Mouse (Mus musculus) neural tube, embryonic 11.5 days (tissue): ENCODE results near the gene Wwp2. TPM values are rescaled to one million over a fixed set of nuclear protein-coding genes. Genes with fewer than 3 reads are reported as not detected.
A peak's percentile ranks its signal among the peaks of the same experiment; 100 is the strongest.

Experiments
- ATAC-seq: fragments of 200-750 bp; cut with Nextera tagmentation; 2 replicates; pipeline ENCODE4 v1.8.0; 2017; ENCODE audit warnings: moderate number of reproducible peaks, mild to moderate bottlenecking, moderate TSS enrichment, moderate library complexity; ENCODE audit not compliant: insufficient read depth, low FRiP score, low TSS enrichment
- DNase-seq: peaks from one replicate; pipeline ENCODE4 v3.0.0-alpha.2; 2015; ENCODE audit warnings: low spot score
- H3K27ac ChIP-seq: fragments of 300-500 bp; sonication (generic); 2 replicates; pipeline ENCODE4 v1.5.1; 2014; ENCODE audit warnings: low read depth, mild to moderate bottlenecking, low read length
- H3K27me3 ChIP-seq: fragments of 300-500 bp; sonication (generic); 2 replicates; pipeline ENCODE4 v1.6.1; 2014; ENCODE audit warnings: mild to moderate bottlenecking, low read length, mixed read lengths; ENCODE audit not compliant: control insufficient read depth, insufficient read depth
- H3K36me3 ChIP-seq: fragments of 300-500 bp; sonication (generic); 2 replicates; pipeline ENCODE4 v1.6.1; 2014; ENCODE audit warnings: mild to moderate bottlenecking, low read length, moderate library complexity, mixed read lengths; ENCODE audit not compliant: control insufficient read depth, insufficient read depth
- H3K4me1 ChIP-seq: fragments of 300-500 bp; sonication (generic); 2 replicates; pipeline ENCODE4 v1.6.1; 2014; ENCODE audit warnings: low read length, mixed read lengths; ENCODE audit not compliant: control insufficient read depth, insufficient read depth
- H3K4me2 ChIP-seq: fragments of 300-500 bp; sonication (generic); 2 replicates; pipeline ENCODE4 v1.6.1; 2014; ENCODE audit warnings: low read depth, mild to moderate bottlenecking, moderate library complexity
- H3K4me3 ChIP-seq: fragments of 300-500 bp; sonication (generic); 2 replicates; pipeline ENCODE4 v1.5.1; 2014; ENCODE audit warnings: low read depth, low read length
- H3K9ac ChIP-seq: fragments of 300-500 bp; sonication (generic); 2 replicates; pipeline ENCODE4 v1.6.1; 2014; ENCODE audit warnings: mild to moderate bottlenecking, low read length
- H3K9me3 ChIP-seq: fragments of 300-500 bp; sonication (generic); 2 replicates; pipeline ENCODE4 v1.6.1; 2016; ENCODE audit warnings: low read length; ENCODE audit not compliant: control insufficient read depth
- WGBS: fragments of 180-500 bp; shearing (Covaris S2); extraction: QIAGEN DNeasy Blood & Tissue Kit; methylation state at CpG from one replicate; pipeline ENCODE4 v1.1.7; 2014; 5-methylcytosine and 5-hydroxymethylcytosine counted together
- polyA plus RNA-seq: library from polyadenylated mRNA; unstranded; fragments of >200 nt; fragmentation: Nextera tagmentation; extraction: Ambion mirVana; gene quantifications from 2 replicates; pipeline ENCODE4 v1.2.1, GENCODE M21; 2014

Wwp2 gene
- polyA plus RNA-seq, 1 experiment from 2014 or later = 70.6 TPM

- Histone ChIP-seq H3K4me2 (no peak overlapping the region), H3K36me3 (no peaks in the 10 kb centered on the region), H3K4me3 (no peak overlapping the region), H3K27me3 (no peaks in the 10 kb centered on the region), H3K27ac (no peak overlapping the region), H3K9me3 (no peaks in the 10 kb centered on the region), H3K4me1 (0 out of 2 replicates have a peak, but pooled peaks cover 2% of the 10 kb centered on the region), H3K9ac (no peak overlapping the region)
- WGBS = 69% methylated on average over 12 of the region's 12 CpGs
- DNase-seq (no peak), ATAC-seq (no peak)
These were observed 38.5 kb upstream of the Wwp2 start for GRCm38 (mm10) chr8:107397665-107398064.

- H3K4me1 ChIP-seq = peaks cover 5% of the 10 kb centered on the region; the same call in 1 of the 2 replicates
- no peak overlapping the region for H3K27ac ChIP-seq
- H3K4me2 ChIP-seq = no peak overlapping the region
- no peaks in the 10 kb centered on the region for H3K36me3 ChIP-seq
- DNase-seq (no peak), ATAC-seq (no peak)
- H3K4me3 ChIP-seq = no peak overlapping the region
- H3K27me3 ChIP-seq = no peaks in the 10 kb centered on the region
- H3K9ac ChIP-seq = no peak overlapping the region
- H3K9me3 ChIP-seq = no peaks in the 10 kb centered on the region
- WGBS = 48% methylated on average over 9 of the region's 9 CpGs
These were observed 36.7 kb upstream of the Wwp2 start for GRCm38 (mm10) chr8:107399495-107399894.

- H3K9me3 ChIP-seq = no peaks in the 10 kb centered on the region
- no peaks in the 10 kb centered on the region for H3K27me3 ChIP-seq
- no peak overlapping the region for H3K4me3 ChIP-seq
- H3K4me2 ChIP-seq = no peak overlapping the region
- no peak overlapping the region for H3K9ac ChIP-seq
- 86% methylated on average over 5 of the region's 5 CpGs for WGBS
- no peak overlapping the region for H3K27ac ChIP-seq
- no peaks in the 10 kb centered on the region for H3K36me3 ChIP-seq
- DNase-seq (no peak), ATAC-seq (no peak)
- peaks cover 5% of the 10 kb centered on the region; the same call in 1 of the 2 replicates for H3K4me1 ChIP-seq
These were observed 34.3 kb upstream of the Wwp2 start for GRCm38 (mm10) chr8:107401866-107402265.

- peak; percentile 76 for ATAC-seq
These were observed 33.0 kb upstream of the Wwp2 start, which contains the start of gene Nqo1 for GRCm38 (mm10) chr8:107403038-107403781. TSS of gene Nqo1 (minus strand) at chr8:107403206.

GRCm38 (mm10) chr8:107404057-107404456 is 32.1 kb upstream of the Wwp2 start:
- Histone ChIP-seq H3K4me3 (no peak overlapping the region), H3K4me2 (no peak overlapping the region), H3K9me3 (no peaks in the 10 kb centered on the region), H3K36me3 (no peaks in the 10 kb centered on the region), H3K4me1 (peaks cover 5% of the 10 kb centered on the region; the same call in 1 of the 2 replicates), H3K27me3 (no peaks in the 10 kb centered on the region), H3K27ac (no peak overlapping the region), H3K9ac (no peak overlapping the region)
- 81% methylated on average over 4 of the region's 4 CpGs for WGBS
- DNase-seq (no peak), ATAC-seq (no peak)

More at GRCm38 (mm10) chr8:107403038-107403781, 33.0 kb upstream of the Wwp2 start, which contains the start of gene Nqo1:
- H3K27me3 ChIP-seq = no peaks in the 10 kb centered on the region
- H3K4me1 ChIP-seq = peaks cover 5% of the 10 kb centered on the region; the same call in 1 of the 2 replicates
- H3K9ac ChIP-seq = no peak within 1 kb of the TSS; the same call in 1 of the 2 replicates
- WGBS = 17% methylated on average over 22 of the region's 22 CpGs
- no peaks in the 10 kb centered on the region for H3K9me3 ChIP-seq
- H3K36me3 ChIP-seq = no peaks in the 10 kb centered on the region
- H3K4me3 ChIP-seq = peak within 1 kb of the TSS; percentile 16; the same call in 1 of the 2 replicates
- peak within 1 kb of the TSS; percentile 43 for H3K4me2 ChIP-seq
- DNase-seq = peak; percentile 84
- no peak within 1 kb of the TSS for H3K27ac ChIP-seq

GRCm38 (mm10) chr8:107405935-107406334 is 30.2 kb upstream of the Wwp2 start:
- Histone ChIP-seq H3K27me3 (no peaks in the 10 kb centered on the region), H3K9ac (no peak overlapping the region), H3K36me3 (peaks cover 5% of the 10 kb centered on the region; the same call in 1 of the 2 replicates), H3K27ac (no peak overlapping the region), H3K4me2 (no peak overlapping the region), H3K4me1 (peaks cover 5% of the 10 kb centered on the region; the same call in 1 of the 2 replicates), H3K4me3 (no peak overlapping the region), H3K9me3 (no peaks in the 10 kb centered on the region)
- 67% methylated on average over 3 of the region's 3 CpGs for WGBS
- no peak for ATAC-seq
- no peak for DNase-seq

- 74% methylated on average over 4 of the region's 4 CpGs for WGBS
- Histone ChIP-seq H3K9me3 (no peaks in the 10 kb centered on the region), H3K4me3 (no peak overlapping the region), H3K27ac (no peak overlapping the region), H3K9ac (no peak overlapping the region), H3K27me3 (no peaks in the 10 kb centered on the region), H3K4me2 (no peak overlapping the region), H3K36me3 (peaks cover 22% of the 10 kb centered on the region), H3K4me1 (no peaks in the 10 kb centered on the region)
- peak; percentile 38 for DNase-seq
- no peak for ATAC-seq
These were observed 24.8 kb upstream of the Wwp2 start for GRCm38 (mm10) chr8:107411391-107411790.

GRCm38 (mm10) chr8:107412552-107412951 is 23.6 kb upstream of the Wwp2 start:
- ATAC-seq (no peak), DNase-seq (no peak)
- Histone ChIP-seq H3K9ac (no peak overlapping the region), H3K4me1 (no peaks in the 10 kb centered on the region), H3K4me2 (no peak overlapping the region), H3K27ac (no peak overlapping the region), H3K27me3 (no peaks in the 10 kb centered on the region), H3K36me3 (peaks cover 24% of the 10 kb centered on the region), H3K4me3 (no peak overlapping the region), H3K9me3 (no peaks in the 10 kb centered on the region)
- 88% methylated on average over 8 of the region's 8 CpGs for WGBS

- Histone ChIP-seq H3K4me1 (no peaks in the 10 kb centered on the region), H3K36me3 (peaks cover 28% of the 10 kb centered on the region), H3K4me3 (no peak overlapping the region), H3K27ac (no peak overlapping the region), H3K4me2 (no peak overlapping the region), H3K9ac (no peak overlapping the region), H3K27me3 (no peaks in the 10 kb centered on the region), H3K9me3 (no peaks in the 10 kb centered on the region)
- DNase-seq (no peak), ATAC-seq (no peak)
- WGBS = 94% methylated on average over 10 of the region's 10 CpGs
These were observed 22.3 kb upstream of the Wwp2 start for GRCm38 (mm10) chr8:107413881-107414280.
